Mouse (Mus musculus) ovary, postnatal 36 days (tissue): Measurements from ENCODE around the gene Frmd8.

Experiments
- DNase-seq: peaks from one replicate; pipeline ENCODE4 v3.0.0; 2022; ENCODE audit warnings: low spot score, mixed read lengths

The Frmd8 gene

DNA sequence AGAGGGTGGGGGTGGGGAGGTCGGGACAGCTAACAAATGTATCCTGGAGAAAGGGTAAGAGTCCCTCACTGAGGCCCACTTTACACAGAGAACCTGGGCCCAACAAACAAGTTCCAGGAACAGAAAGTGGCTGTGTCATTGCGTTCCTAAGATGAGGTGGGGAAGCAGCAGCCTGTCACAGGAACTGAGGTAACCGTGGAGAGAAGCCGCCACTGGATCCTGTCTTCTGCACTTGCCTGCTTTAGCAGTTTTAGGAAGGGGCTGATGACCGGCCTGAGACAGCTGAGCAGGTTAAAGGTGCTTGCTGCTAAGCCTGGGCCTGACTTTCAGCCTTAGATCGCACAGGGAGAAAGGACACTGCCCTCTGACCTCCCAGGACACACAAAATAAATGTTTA is 68.3 kb downstream of the Frmd8 start:
- no peak for DNase-seq

DNA sequence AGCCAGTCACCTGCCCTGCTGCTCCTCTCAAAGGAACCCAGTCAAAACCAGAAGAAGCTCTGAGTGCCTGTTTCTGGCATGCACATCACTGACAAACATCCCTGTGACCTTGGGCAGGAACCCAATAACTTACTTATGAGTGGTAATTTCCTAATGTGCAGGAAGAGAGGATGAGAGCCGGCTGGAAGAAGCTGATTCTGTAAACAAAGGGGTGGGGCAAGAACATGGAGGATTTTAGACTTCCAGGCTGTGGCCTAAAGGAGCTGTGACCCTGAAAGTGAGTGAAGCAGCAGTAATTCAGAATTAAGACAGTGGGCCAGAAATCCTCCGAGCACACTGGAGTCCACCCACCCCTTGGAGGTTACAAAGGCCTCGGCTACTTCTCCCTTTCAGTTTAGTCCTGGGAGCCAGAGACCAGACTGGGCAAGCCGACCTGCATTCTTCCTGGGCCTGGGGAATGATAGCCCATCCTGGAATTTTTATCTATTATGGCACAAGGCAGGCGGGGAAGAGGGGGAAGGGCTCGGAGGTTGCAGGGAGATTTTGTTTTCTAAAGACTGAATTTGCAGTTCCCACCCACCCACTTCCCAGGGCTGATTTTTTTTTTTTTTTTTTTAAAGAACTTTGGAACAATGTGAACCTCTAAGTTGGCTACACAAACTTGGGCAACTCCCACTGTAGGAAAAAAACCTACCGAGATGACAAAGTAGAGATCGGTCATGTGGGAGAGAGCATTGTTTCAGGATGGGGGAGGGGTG is 68.8 kb downstream of the Frmd8 start:
- DNase-seq, result no peak

- no peak for DNase-seq
Measured at GRCm38 (mm10) chr19:5804371-5804899, 70.6 kb downstream of the Frmd8 start.

GRCm38 (mm10) chr19:5803881-5804279 is 71.2 kb downstream of the Frmd8 start:
- no peak for DNase-seq

DNA sequence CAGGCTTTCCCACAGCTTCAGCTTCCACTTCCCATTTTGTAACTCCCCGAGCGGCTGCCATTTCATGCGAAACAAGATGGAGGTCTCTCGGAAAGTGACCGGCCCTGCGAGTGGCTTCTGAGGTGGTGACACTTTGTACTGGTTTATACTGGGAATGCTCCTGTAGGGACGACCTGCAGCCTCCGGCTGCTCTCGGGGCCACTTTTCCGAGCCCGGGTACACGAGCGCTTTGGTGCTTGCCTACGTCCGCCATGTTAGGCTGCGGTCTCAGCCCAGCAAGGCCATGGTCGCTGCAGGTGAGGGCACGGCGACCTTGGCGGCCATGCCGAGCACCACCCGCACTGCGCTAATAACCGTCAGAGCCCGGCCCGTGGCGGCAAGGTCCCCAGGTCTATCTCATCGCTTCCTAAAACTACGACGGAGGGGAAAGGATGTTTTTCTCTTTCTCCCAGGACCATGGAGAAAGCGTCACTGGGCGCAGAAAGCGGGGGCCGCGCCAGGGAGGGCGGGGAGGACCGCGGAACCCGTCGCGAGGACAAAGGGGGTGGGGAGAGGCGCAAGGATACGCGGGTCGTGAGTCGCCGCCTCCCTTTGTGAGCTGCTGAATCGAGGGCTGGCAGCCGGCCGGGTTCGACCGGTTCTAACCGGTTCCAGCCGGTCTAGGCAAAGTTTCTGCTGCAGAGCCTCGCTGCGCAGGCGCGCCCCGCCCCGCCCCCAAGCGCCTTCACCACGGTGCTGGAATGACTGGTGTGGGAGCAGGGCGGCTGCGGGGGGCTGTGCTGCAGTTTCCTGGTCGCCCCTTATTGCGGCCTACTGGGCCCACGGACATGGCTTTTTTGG is 71.8 kb downstream of the Frmd8 start:
- peak; percentile 100 for DNase-seq

DNA sequence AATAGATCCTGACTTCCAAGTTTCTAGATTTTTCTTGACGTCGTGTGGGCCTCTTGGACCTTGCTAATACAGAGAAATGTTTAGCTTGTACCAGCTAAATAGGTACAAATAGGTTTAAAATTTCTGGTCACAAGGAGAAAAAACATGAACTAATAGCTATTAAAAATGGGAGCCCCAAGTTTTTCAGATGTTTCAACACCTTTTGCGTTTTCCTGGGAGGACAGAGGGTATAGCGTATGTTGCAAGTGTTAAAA is 72.4 kb downstream of the Frmd8 start:
- no peak for DNase-seq

- peak; percentile 94 for DNase-seq
Measured at GRCm38 (mm10) chr19:5802011-5802786, 72.9 kb downstream of the Frmd8 start.

GRCm38 (mm10) chr19:5801432-5801964 is 73.6 kb downstream of the Frmd8 start:
- no peak for DNase-seq

- DNase-seq, result no peak
Measured at GRCm38 (mm10) chr19:5800632-5801431, 74.2 kb downstream of the Frmd8 start.

- DNase-seq, result no peak
Measured at GRCm38 (mm10) chr19:5800350-5800631, 74.8 kb downstream of the Frmd8 start.
